Mouse (Mus musculus) lung, postnatal 0 days (tissue): ENCODE results near the gene Dnajc12. TPM values are rescaled to one million over a fixed set of nuclear protein-coding genes. Genes with fewer than 3 reads are reported as not detected.
"Not testable (repeated sequence)": the region's sequence is repeated elsewhere in the genome, so short reads cannot be mapped to it uniquely, and the experiment has no call there.

Source experiments
- ATAC-seq: fragments of 200-750 bp; cut with Nextera tagmentation; 2 replicates; pipeline ENCODE4 v1.8.0; 2017; ENCODE audit warnings: moderate library complexity
- DNase-seq: peaks from one replicate; pipeline ENCODE4 v3.0.0-alpha.2; 2016; ENCODE audit warnings: low spot score
- H3K27ac ChIP-seq: fragments of 300-500 bp; sonication (generic); 2 replicates; pipeline ENCODE4 v1.5.1; 2014; ENCODE audit warnings: antibody characterized with exemption, mild to moderate bottlenecking, low read length, mixed read lengths
- H3K27me3 ChIP-seq: fragments of 300-500 bp; sonication (generic); replicated peaks from 2 replicates; pipeline ENCODE4 v1.6.1; 2014; ENCODE audit warnings: low read length, mixed read lengths; ENCODE audit not compliant: insufficient read depth
- H3K36me3 ChIP-seq: fragments of 300-500 bp; sonication (generic); 2 replicates; pipeline ENCODE4 v1.6.1; 2014; ENCODE audit warnings: low read length, mixed read lengths; ENCODE audit not compliant: insufficient read depth
- H3K4me1 ChIP-seq: fragments of 300-500 bp; sonication (generic); 2 replicates; pipeline ENCODE4 v1.6.1; 2014; ENCODE audit warnings: antibody characterized with exemption, low read depth, low read length, mixed read lengths; ENCODE audit not compliant: insufficient read depth
- H3K4me2 ChIP-seq: fragments of 300-500 bp; sonication (generic); replicated peaks from 2 replicates; pipeline ENCODE4 v1.6.1; 2014; ENCODE audit warnings: low read depth, mild to moderate bottlenecking, low read length, moderate library complexity, mixed read lengths
- H3K4me3 ChIP-seq: fragments of 300-500 bp; sonication (generic); 2 replicates; pipeline ENCODE4 v1.5.1; 2014; ENCODE audit warnings: low read depth, low read length
- H3K9ac ChIP-seq: fragments of 300-500 bp; sonication (generic); replicated peaks from 2 replicates; pipeline ENCODE4 v1.6.1; 2014; ENCODE audit warnings: low read depth, mild to moderate bottlenecking
- H3K9me3 ChIP-seq: fragments of 300-500 bp; sonication (generic); 2 replicates; pipeline ENCODE4 v1.6.1; 2016; ENCODE audit warnings: low read length, mixed read lengths
- CTCF ChIP-seq: IDR thresholded peaks from 2 replicates; pipeline ENCODE4 v1.5.1; 2016; ENCODE audit warnings: antibody characterized with exemption, mild to moderate bottlenecking
- EP300 ChIP-seq: IDR thresholded peaks from 2 replicates; pipeline ENCODE4 v1.6.1; 2016; ENCODE audit warnings: antibody characterized with exemption, mild to moderate bottlenecking, control low read depth
- WGBS: fragments of 180-500 bp; shearing (Covaris S2); extraction: QIAGEN DNeasy Blood & Tissue Kit; methylation state at CpG from one replicate; pipeline ENCODE4 v1.1.7; 2014; 5-methylcytosine and 5-hydroxymethylcytosine counted together
- polyA plus RNA-seq: library from polyadenylated mRNA; unstranded; fragments of >200 nt; fragmentation: Nextera tagmentation; extraction: Ambion mirVana; gene quantifications from 2 replicates; pipeline ENCODE4 v1.2.1, GENCODE M21; 2015

Gene Dnajc12
- polyA plus RNA-seq, 1 experiment from 2014 or later, result 18.4 TPM

GRCm38 (mm10) chr10:63341351-63341750 lies 40.9 kb upstream of the Dnajc12 start:
- TF ChIP-seq EP300 (no peak), CTCF (no peak)
- Histone ChIP-seq H3K4me2 (no peak overlapping the region), H3K4me3 (no peak overlapping the region), H3K9ac (no peak overlapping the region), H3K9me3 (no peaks in the 10 kb centered on the region), H3K4me1 (peaks cover 12% of the 10 kb centered on the region; the same call in 1 of the 2 replicates), H3K27ac (no peak overlapping the region), H3K36me3 (no peaks in the 10 kb centered on the region), H3K27me3 (no peaks in the 10 kb centered on the region)
- WGBS, result 75% methylated on average over 2 of the region's 2 CpGs
- no peak for DNase-seq
- no peak for ATAC-seq

- Histone ChIP-seq H3K4me3 (no peak overlapping the region), H3K27me3 (no peaks in the 10 kb centered on the region), H3K9me3 (no peaks in the 10 kb centered on the region), H3K36me3 (no peaks in the 10 kb centered on the region), H3K4me2 (no peak overlapping the region), H3K27ac (no peak overlapping the region), H3K9ac (no peak overlapping the region), H3K4me1 (no peaks in the 10 kb centered on the region)
- ATAC-seq (no peak), DNase-seq (no peak)
- WGBS, result 90% methylated on average over 3 of the region's 3 CpGs
- TF ChIP-seq CTCF (no peak), EP300 (no peak)
Observed at GRCm38 (mm10) chr10:63344751-63345150, 37.5 kb upstream of the Dnajc12 start.

- TF ChIP-seq EP300, result no peak
- TF ChIP-seq CTCF, result no peak
- DNase-seq, result no peak
- Histone ChIP-seq H3K27ac (no peak overlapping the region), H3K4me1 (no peaks in the 10 kb centered on the region), H3K27me3 (no peaks in the 10 kb centered on the region), H3K36me3 (no peaks in the 10 kb centered on the region), H3K4me2 (no peak overlapping the region), H3K9me3 (no peaks in the 10 kb centered on the region), H3K4me3 (no peak overlapping the region), H3K9ac (no peak overlapping the region)
- ATAC-seq, result no peak
- WGBS, result 54% methylated on average over 3 of the region's 3 CpGs
Observed at GRCm38 (mm10) chr10:63348291-63348690, 34.0 kb upstream of the Dnajc12 start.

- Histone ChIP-seq H3K4me1 (no peaks in the 10 kb centered on the region), H3K4me3 (no peak overlapping the region), H3K36me3 (no peaks in the 10 kb centered on the region), H3K27me3 (no peaks in the 10 kb centered on the region), H3K9me3 (no peaks in the 10 kb centered on the region), H3K27ac (no peak overlapping the region), H3K4me2 (no peak overlapping the region), H3K9ac (no peak overlapping the region)
- no peak for TF ChIP-seq CTCF
- no peak for TF ChIP-seq EP300
- 88% methylated on average over 7 of the region's 7 CpGs for WGBS
- DNase-seq, result no peak
- ATAC-seq, result no peak
Observed at GRCm38 (mm10) chr10:63350666-63351065, 31.6 kb upstream of the Dnajc12 start.

GRCm38 (mm10) chr10:63351099-63351498 lies 31.1 kb upstream of the Dnajc12 start:
- not testable (repeated sequence) for H3K9me3 ChIP-seq, H3K27ac ChIP-seq, H3K27me3 ChIP-seq, H3K4me1 ChIP-seq, H3K9ac ChIP-seq, H3K4me3 ChIP-seq, DNase-seq, H3K4me2 ChIP-seq, H3K36me3 ChIP-seq, ATAC-seq
- 74% methylated on average over 7 of the region's 7 CpGs for whole genome bisulfite sequencing

DNA sequence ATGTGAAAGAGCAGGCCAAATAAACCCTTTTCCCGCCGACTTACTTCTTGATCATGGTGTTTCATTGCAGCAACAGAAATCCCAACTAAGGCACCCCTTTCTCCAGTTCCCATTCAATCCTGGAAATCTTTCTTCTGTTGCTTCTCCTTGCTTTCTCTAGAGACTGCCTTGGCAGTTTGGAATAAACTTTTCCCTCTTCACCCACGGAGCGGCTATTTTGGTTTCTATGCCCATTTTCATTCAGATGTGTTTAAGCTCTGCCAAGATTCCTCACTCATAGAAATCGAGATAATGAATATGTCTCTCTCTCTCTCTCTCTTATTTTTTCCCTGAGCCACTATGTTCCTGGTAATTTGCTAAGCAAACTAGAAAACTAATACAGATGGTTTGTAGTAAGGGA lies 30.1 kb upstream of the Dnajc12 start:
- no peak overlapping the region for H3K4me2 ChIP-seq
- H3K4me1 ChIP-seq, result no peaks in the 10 kb centered on the region
- WGBS, result 72% methylated on average over 5 of the region's 5 CpGs
- no peak overlapping the region for H3K27ac ChIP-seq
- ATAC-seq (no peak), DNase-seq (no peak)
- H3K4me3 ChIP-seq, result no peak overlapping the region
- no peaks in the 10 kb centered on the region for H3K27me3 ChIP-seq
- TF ChIP-seq EP300, result no peak
- TF ChIP-seq CTCF, result no peak
- H3K9ac ChIP-seq, result no peak overlapping the region
- H3K9me3 ChIP-seq, result no peaks in the 10 kb centered on the region
- H3K36me3 ChIP-seq, result no peaks in the 10 kb centered on the region

DNA sequence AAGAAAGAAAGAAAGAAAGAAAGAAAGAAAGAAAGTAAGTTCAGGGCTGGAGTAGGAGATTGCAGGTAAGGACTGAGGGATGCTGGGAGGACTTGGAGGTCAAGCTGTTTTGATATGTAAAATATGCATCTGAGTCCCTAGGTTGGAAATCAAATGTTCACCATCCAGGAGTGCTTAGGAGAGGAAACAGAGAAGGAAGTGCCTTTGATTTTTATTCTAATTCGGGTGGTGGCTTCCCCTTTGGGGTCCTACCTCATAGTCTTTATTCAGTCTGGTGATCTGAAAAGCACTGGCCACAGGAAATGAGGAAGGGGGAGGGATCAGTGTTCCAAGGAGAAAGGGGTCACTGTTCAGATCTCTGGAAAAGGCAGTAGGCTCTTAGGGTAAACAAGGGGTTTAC lies 21.7 kb upstream of the Dnajc12 start:
- DNase-seq, result no peak
- H3K27me3 ChIP-seq, result no peaks in the 10 kb centered on the region
- no peak overlapping the region for H3K27ac ChIP-seq
- H3K4me2 ChIP-seq, result no peak overlapping the region
- WGBS, result 58% methylated on average over 1 of the region's 1 CpGs
- H3K36me3 ChIP-seq, result no peaks in the 10 kb centered on the region
- ATAC-seq, result no peak
- TF ChIP-seq EP300 (no peak), CTCF (no peak)
- no peak overlapping the region for H3K9ac ChIP-seq
- H3K4me1 ChIP-seq, result no peaks in the 10 kb centered on the region
- H3K9me3 ChIP-seq, result no peaks in the 10 kb centered on the region
- H3K4me3 ChIP-seq, result no peak overlapping the region
